Mouse (Mus musculus): Measurements from ENCODE around the gene Cdc123. TPM values are rescaled to one million over a fixed set of nuclear protein-coding genes. Genes with fewer than 3 reads are reported as not detected.

Gene Cdc123
- polyA plus RNA-seq, 1 experiment, result 142 TPM

DNA sequence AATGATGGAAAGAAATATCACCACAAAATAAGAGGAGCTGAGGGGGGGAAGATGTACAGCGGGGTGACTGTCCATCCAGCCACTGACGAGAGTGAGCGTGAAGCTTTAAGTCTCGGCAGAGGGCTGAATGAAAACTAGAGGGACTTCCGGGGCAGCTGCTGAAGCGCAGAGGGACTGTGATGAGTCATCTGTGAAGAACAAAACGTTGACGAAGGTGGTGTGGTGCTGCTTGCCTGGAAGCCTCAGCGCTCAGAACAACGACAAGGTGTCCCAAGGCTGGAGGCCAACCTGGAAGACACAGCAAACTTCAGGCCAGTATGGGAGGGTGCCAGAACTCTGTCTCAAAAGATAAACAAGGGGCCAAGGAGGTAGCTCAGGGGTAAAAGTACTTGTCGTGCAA, 4.1 kb downstream of the Cdc123 start:
- H3K9me3 ChIP-seq (replicated peaks; ENCODE audit: control insufficient read depth, insufficient read depth, low read length, poor library complexity, severe bottlenecking), result no peaks in the 10 kb centered on the region
- H3K4me1 ChIP-seq (ENCODE audit: control insufficient read depth, insufficient read depth, low read length), result peaks cover 1% of the 10 kb centered on the region
- H3K36me3 ChIP-seq (ENCODE audit: control insufficient read depth, insufficient read depth, low read length, poor library complexity, severe bottlenecking), result peaks cover 15% of the 10 kb centered on the region; the same call in 1 of the 2 replicates
- no peak overlapping the region for H3K9ac ChIP-seq (ENCODE audit: low read depth, poor library complexity, severe bottlenecking)
- no peak overlapping the region for H3K27ac ChIP-seq (ENCODE audit: insufficient read depth, low read length)
- TF ChIP-seq CTCF (IDR thresholded peaks at IDR 0.05; ENCODE audit: low read depth, low read length), result no peak
- no peak for TF ChIP-seq POLR2A (IDR thresholded peaks at IDR 0.05; ENCODE audit: insufficient read depth, low read length)
- no peak for TF ChIP-seq EP300 (IDR thresholded peaks at IDR 0.05; ENCODE audit: insufficient read depth, low read depth, low read length)
- H3K27me3 ChIP-seq (ENCODE audit: control insufficient read depth, insufficient read depth, low read length, poor library complexity, severe bottlenecking), result no peaks in the 10 kb centered on the region
- no peak overlapping the region for H3K4me3 ChIP-seq (ENCODE audit: low read depth, low read length)

DNA sequence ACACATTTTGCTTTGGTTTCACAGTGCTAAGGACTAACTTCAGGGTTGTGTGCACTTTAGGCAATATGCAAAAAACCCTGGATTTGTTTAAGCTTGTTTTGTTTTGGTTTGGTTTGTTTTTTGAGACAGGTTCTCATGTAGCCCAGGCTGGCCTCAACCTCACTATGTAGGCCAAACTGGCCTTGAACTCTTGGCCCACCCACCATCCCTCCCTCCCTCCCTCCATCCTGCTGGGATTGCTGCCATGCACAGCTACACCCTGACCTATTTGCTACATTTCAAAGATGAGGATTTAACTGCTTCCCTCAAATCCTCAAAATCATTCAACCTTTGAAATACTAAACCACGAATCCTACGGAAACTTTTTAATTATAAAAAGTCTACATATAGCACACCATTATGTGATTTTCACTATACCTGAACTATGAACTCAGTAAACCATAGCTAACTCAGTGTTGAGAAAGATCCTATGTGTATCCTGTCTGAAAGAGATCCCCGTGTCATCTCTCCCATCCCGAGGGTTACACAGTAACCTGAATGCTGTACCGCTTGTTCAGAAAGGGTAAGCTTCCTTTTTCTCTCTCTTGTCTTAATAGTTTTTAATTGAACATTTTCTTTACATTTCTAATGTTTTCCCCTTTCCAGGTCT, 19.6 kb downstream of the Cdc123 start:
- Histone ChIP-seq H3K9me3 (replicated peaks; ENCODE audit: control insufficient read depth, insufficient read depth, low read length, poor library complexity, severe bottlenecking) (no peaks in the 10 kb centered on the region), H3K36me3 (ENCODE audit: control insufficient read depth, insufficient read depth, low read length, poor library complexity, severe bottlenecking) (peaks cover 7% of the 10 kb centered on the region), H3K27me3 (ENCODE audit: control insufficient read depth, insufficient read depth, low read length, poor library complexity, severe bottlenecking) (no peaks in the 10 kb centered on the region), H3K4me3 (ENCODE audit: low read depth, low read length) (no peak overlapping the region), H3K27ac (ENCODE audit: insufficient read depth, low read length) (no peak overlapping the region), H3K4me1 (ENCODE audit: control insufficient read depth, insufficient read depth, low read length) (no peaks in the 10 kb centered on the region), H3K9ac (ENCODE audit: low read depth, poor library complexity, severe bottlenecking) (no peak overlapping the region)
- TF ChIP-seq CTCF (IDR thresholded peaks at IDR 0.05; ENCODE audit: low read depth, low read length) (no peak), POLR2A (IDR thresholded peaks at IDR 0.05; ENCODE audit: insufficient read depth, low read length) (no peak), EP300 (IDR thresholded peaks at IDR 0.05; ENCODE audit: insufficient read depth, low read depth, low read length) (no peak)

DNA sequence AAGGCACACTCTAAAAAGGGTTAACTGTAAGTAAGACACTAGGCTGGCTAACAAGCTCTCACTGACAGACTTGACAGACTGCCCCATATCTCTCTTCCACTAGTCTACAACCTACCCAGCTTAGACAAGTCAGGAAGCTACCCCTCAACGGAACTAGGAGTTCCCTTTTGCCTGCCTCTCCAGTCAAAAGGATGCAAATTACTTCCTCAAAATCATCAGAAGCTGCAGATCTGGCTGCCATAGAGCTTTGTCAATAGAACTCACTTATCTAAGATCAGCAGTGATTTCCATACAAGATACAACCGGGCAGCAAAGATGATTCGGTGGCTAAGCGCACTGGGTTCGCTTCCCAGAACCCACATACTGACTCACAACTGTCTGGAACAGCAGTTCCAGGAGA, 20.3 kb downstream of the Cdc123 start:
- no peak overlapping the region for H3K9ac ChIP-seq (ENCODE audit: low read depth, poor library complexity, severe bottlenecking)
- no peak for TF ChIP-seq CTCF (IDR thresholded peaks at IDR 0.05; ENCODE audit: low read depth, low read length)
- no peak for TF ChIP-seq EP300 (IDR thresholded peaks at IDR 0.05; ENCODE audit: insufficient read depth, low read depth, low read length)
- TF ChIP-seq POLR2A (IDR thresholded peaks at IDR 0.05; ENCODE audit: insufficient read depth, low read length), result no peak
- H3K9me3 ChIP-seq (replicated peaks; ENCODE audit: control insufficient read depth, insufficient read depth, low read length, poor library complexity, severe bottlenecking), result no peaks in the 10 kb centered on the region
- no peak overlapping the region for H3K4me3 ChIP-seq (ENCODE audit: low read depth, low read length)
- H3K27me3 ChIP-seq (ENCODE audit: control insufficient read depth, insufficient read depth, low read length, poor library complexity, severe bottlenecking), result no peaks in the 10 kb centered on the region
- no peaks in the 10 kb centered on the region for H3K4me1 ChIP-seq (ENCODE audit: control insufficient read depth, insufficient read depth, low read length)
- H3K36me3 ChIP-seq (ENCODE audit: control insufficient read depth, insufficient read depth, low read length, poor library complexity, severe bottlenecking), result peaks cover 7% of the 10 kb centered on the region
- no peak overlapping the region for H3K27ac ChIP-seq (ENCODE audit: insufficient read depth, low read length)

DNA sequence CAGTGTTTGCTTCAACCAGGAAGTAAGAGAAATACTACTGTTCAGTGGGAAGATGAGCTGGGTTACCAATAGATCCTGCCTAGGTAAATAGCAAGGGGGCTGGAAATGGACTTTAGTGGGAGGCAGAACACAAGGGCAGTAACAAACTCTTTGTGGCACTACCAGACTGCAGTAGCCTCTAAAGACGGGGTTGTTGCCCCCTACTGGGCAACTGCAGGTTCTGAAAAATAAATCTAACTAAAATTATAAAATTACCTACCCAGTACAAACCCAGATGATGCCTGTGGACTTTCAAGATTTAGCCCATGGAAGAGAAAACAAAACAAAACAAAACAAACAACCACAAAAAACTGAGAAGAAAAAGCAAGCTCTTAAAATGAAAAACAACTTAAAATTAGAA, 20.8 kb downstream of the Cdc123 start:
- no peaks in the 10 kb centered on the region for H3K27me3 ChIP-seq (ENCODE audit: control insufficient read depth, insufficient read depth, low read length, poor library complexity, severe bottlenecking)
- H3K9ac ChIP-seq (ENCODE audit: low read depth, poor library complexity, severe bottlenecking), result no peak overlapping the region
- no peak overlapping the region for H3K4me3 ChIP-seq (ENCODE audit: low read depth, low read length)
- TF ChIP-seq EP300 (IDR thresholded peaks at IDR 0.05; ENCODE audit: insufficient read depth, low read depth, low read length) (no peak), POLR2A (IDR thresholded peaks at IDR 0.05; ENCODE audit: insufficient read depth, low read length) (no peak), CTCF (IDR thresholded peaks at IDR 0.05; ENCODE audit: low read depth, low read length) (peak; percentile 1)
- no peak overlapping the region for H3K27ac ChIP-seq (ENCODE audit: insufficient read depth, low read length)
- H3K36me3 ChIP-seq (ENCODE audit: control insufficient read depth, insufficient read depth, low read length, poor library complexity, severe bottlenecking), result peaks cover 7% of the 10 kb centered on the region
- no peaks in the 10 kb centered on the region for H3K9me3 ChIP-seq (replicated peaks; ENCODE audit: control insufficient read depth, insufficient read depth, low read length, poor library complexity, severe bottlenecking)
- H3K4me1 ChIP-seq (ENCODE audit: control insufficient read depth, insufficient read depth, low read length), result no peaks in the 10 kb centered on the region

DNA sequence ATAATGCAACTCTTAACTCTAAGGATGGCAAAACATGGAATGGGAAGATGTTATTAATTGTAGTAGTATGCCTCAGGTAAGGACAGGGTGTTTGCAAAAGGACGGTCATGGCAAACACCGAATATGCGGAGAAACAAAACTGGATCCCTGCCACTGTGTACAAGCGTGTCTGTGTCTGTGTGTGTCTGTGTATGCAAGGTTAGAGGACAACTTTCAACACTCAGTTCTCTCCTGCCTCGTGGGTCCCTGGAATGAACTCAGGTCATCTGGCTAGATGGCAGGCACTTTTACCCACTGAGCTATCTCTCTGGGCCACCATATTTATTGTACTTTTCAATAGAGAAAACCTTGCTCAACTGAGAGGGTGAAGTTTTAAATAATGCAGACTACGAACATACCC, 22.5 kb downstream of the Cdc123 start:
- H3K27ac ChIP-seq (ENCODE audit: insufficient read depth, low read length), result no peak overlapping the region
- H3K4me3 ChIP-seq (ENCODE audit: low read depth, low read length), result no peak overlapping the region
- peaks cover 7% of the 10 kb centered on the region for H3K36me3 ChIP-seq (ENCODE audit: control insufficient read depth, insufficient read depth, low read length, poor library complexity, severe bottlenecking)
- no peaks in the 10 kb centered on the region for H3K4me1 ChIP-seq (ENCODE audit: control insufficient read depth, insufficient read depth, low read length)
- TF ChIP-seq CTCF (IDR thresholded peaks at IDR 0.05; ENCODE audit: low read depth, low read length) (no peak), EP300 (IDR thresholded peaks at IDR 0.05; ENCODE audit: insufficient read depth, low read depth, low read length) (no peak), POLR2A (IDR thresholded peaks at IDR 0.05; ENCODE audit: insufficient read depth, low read length) (no peak)
- H3K9me3 ChIP-seq (replicated peaks; ENCODE audit: control insufficient read depth, insufficient read depth, low read length, poor library complexity, severe bottlenecking), result no peaks in the 10 kb centered on the region
- no peaks in the 10 kb centered on the region for H3K27me3 ChIP-seq (ENCODE audit: control insufficient read depth, insufficient read depth, low read length, poor library complexity, severe bottlenecking)
- H3K9ac ChIP-seq (ENCODE audit: low read depth, poor library complexity, severe bottlenecking), result no peak overlapping the region

DNA sequence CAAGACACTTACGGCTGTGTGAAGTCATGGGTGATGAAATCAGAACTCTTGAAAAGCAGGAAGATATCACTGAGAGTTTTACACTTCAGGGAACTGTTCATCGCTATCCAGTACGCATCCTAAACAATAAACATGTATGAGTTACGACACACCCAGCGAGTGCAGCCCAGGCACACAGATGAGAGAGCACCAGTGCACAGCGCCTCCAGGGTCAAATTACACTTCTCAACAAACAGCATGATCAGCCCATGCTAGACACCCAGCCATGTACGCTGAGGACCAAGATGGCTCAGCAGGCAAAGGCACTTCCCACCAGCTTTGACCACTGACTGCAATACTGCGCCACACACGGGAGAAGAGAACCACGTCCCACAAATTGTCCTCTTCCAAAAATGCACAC, 23.7 kb downstream of the Cdc123 start:
- H3K27me3 ChIP-seq (ENCODE audit: control insufficient read depth, insufficient read depth, low read length, poor library complexity, severe bottlenecking), result no peaks in the 10 kb centered on the region
- H3K4me3 ChIP-seq (ENCODE audit: low read depth, low read length), result no peak overlapping the region
- peaks cover 5% of the 10 kb centered on the region; the same call in 1 of the 2 replicates for H3K36me3 ChIP-seq (ENCODE audit: control insufficient read depth, insufficient read depth, low read length, poor library complexity, severe bottlenecking)

More for the DNA sequence above, 23.7 kb downstream of the Cdc123 start:
- TF ChIP-seq POLR2A (IDR thresholded peaks at IDR 0.05; ENCODE audit: insufficient read depth, low read length) (no peak), EP300 (IDR thresholded peaks at IDR 0.05; ENCODE audit: insufficient read depth, low read depth, low read length) (no peak), CTCF (IDR thresholded peaks at IDR 0.05; ENCODE audit: low read depth, low read length) (no peak)
- no peak overlapping the region for H3K9ac ChIP-seq (ENCODE audit: low read depth, poor library complexity, severe bottlenecking)
- no peak overlapping the region for H3K27ac ChIP-seq (ENCODE audit: insufficient read depth, low read length)
- H3K9me3 ChIP-seq (replicated peaks; ENCODE audit: control insufficient read depth, insufficient read depth, low read length, poor library complexity, severe bottlenecking), result no peaks in the 10 kb centered on the region
- no peaks in the 10 kb centered on the region for H3K4me1 ChIP-seq (ENCODE audit: control insufficient read depth, insufficient read depth, low read length)

Measured in ES-Bruce4 (cell line).